Comparison of ENCODE assay signal across 11 mouse cellular contexts in the genomic region with DNA sequence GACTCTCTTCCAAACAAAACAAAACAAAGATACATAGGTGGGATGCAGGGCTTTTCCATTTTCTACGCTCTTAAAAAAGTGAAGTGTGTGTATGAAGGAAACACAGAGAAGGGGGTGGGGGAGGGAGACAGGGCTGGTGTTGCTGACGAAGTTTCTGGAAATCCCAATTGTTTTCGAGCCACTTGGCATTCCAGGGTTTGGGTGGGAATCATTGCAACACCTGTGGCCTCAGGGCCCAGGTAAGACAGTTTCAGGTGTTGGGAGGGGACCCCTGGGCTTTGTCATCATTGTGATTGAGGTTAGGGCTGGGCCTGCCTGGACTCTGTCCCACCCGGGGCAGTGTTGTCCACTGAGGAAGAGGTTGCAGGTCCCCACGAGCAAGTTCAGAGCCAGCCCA.
"Had no signal": no experiment of that assay in that cellular context is flagged by ENCODE, and none has a peak within 500 bp of the region (broad histone marks: within the 10 kb centered on the region; RNA-seq: fewer than 3 reads in every experiment).

No protein-coding gene starts in this region.

- ATAC-seq: intestine, postnatal 0 days; liver, postnatal 0 days; midbrain, embryonic 16.5 days had no signal

- H3K9ac ChIP-seq: limb, embryonic 12.5 days; liver, embryonic 13.5 days; liver, postnatal 0 days; midbrain, embryonic 12.5 days; neural tube, embryonic 13.5 days had no signal

- H3K9me3 ChIP-seq: limb, embryonic 12.5 days; liver, embryonic 13.5 days; midbrain, embryonic 12.5 days; neural tube, embryonic 13.5 days had no signal

- H3K4me3 ChIP-seq: layer of hippocampus, adult 2 months; limb, embryonic 12.5 days; liver, embryonic 13.5 days; midbrain, embryonic 12.5 days; neural tube, embryonic 13.5 days had no signal

- H3K4me2 ChIP-seq: limb, embryonic 12.5 days; midbrain, embryonic 12.5 days; neural tube, embryonic 13.5 days had no signal

- H3K4me1 ChIP-seq: midbrain, embryonic 12.5 days; neural tube, embryonic 13.5 days had no signal

- DNase-seq: liver, embryonic 13.5 days; retina, postnatal 1 day; right cerebral cortex, postnatal 4 days; spleen, adult 18-20 months had no signal

- H3K36me3 ChIP-seq: limb, embryonic 12.5 days; liver, embryonic 13.5 days; midbrain, embryonic 12.5 days; neural tube, embryonic 13.5 days had no signal

- H3K27me3 ChIP-seq: liver, embryonic 13.5 days; midbrain, embryonic 12.5 days; neural tube, embryonic 13.5 days had no signal

- H3K27ac ChIP-seq: layer of hippocampus, adult 2 months; midbrain, embryonic 12.5 days; neural tube, embryonic 13.5 days had no signal
